Mouse (Mus musculus) central nervous system, embryonic 14 days (tissue): Measurements from ENCODE around the gene Nhsl1. TPM values are rescaled to one million over a fixed set of nuclear protein-coding genes. Genes with fewer than 3 reads are reported as not detected.

Experiments
- polyA plus RNA-seq: library from polyadenylated mRNA; depleted of rRNA; stranded (reverse); fragments of >200 nt; gene quantifications from 2 replicates; pipeline ENCODE4 v1.2.3, GENCODE M21; 2012; rRNA removed

The Nhsl1 gene
- polyA plus RNA-seq: 26.0 and 26.9 TPM in 2 replicates

GRCm38 (mm10) chr10:18318916-18319481 is at the start of gene Nhsl1:
Gene Nhsl1 (plus strand): TSS chr10:18318985.

GRCm38 (mm10) chr10:18545813-18546235 is 227.0 kb downstream of the Nhsl1 start, which contains the start of gene Hebp2:
Gene Hebp2 (minus strand): TSS chr10:18546076.

Other genes with a start within 250 kb of the Nhsl1 start
- 0.04 and 0.30 TPM in 2 replicates for gene Ect2l, start 108.1 kb upstream of the Nhsl1 start, polyA plus RNA-seq
- gene Ccdc28a, start 84.0 kb upstream of the Nhsl1 start, polyA plus RNA-seq: 14.7 and 15.0 TPM in 2 replicates
- 3.8 and 6.0 TPM in 2 replicates for gene Hebp2, start 227.1 kb downstream of the Nhsl1 start, polyA plus RNA-seq